Mouse (Mus musculus) embryonic facial prominence, embryonic 14.5 days (tissue): ENCODE measurements at regions not wholly inside any gene's neighbourhood (a gene's known extent, or its start where the extent isn't known, plus 50 kb on each side); places are given as distances from the start of the nearest gene placed in this dataset.

Experiments used
- ATAC-seq: fragments of 200-750 bp; cut with Nextera tagmentation; 2 replicates; pipeline ENCODE4 v1.8.0; 2017; ENCODE audit warnings: low read depth, moderate number of reproducible peaks, moderate TSS enrichment
- DNase-seq: peaks from one replicate; pipeline ENCODE4 v3.0.0-alpha.2; 2015; ENCODE audit warnings: low spot score
- H3K27ac ChIP-seq: fragments of 300-500 bp; sonication (generic); replicated peaks from 2 replicates; pipeline ENCODE4 v1.5.1; 2014; ENCODE audit warnings: low read depth, mild to moderate bottlenecking, low read length, moderate library complexity
- H3K27me3 ChIP-seq: fragments of 300-500 bp; sonication (generic); replicated peaks from 2 replicates; pipeline ENCODE4 v1.6.1; 2014; ENCODE audit warnings: low read length; ENCODE audit not compliant: control insufficient read depth, insufficient read depth
- H3K36me3 ChIP-seq: fragments of 300-500 bp; sonication (generic); 2 replicates; pipeline ENCODE4 v1.6.1; 2014; ENCODE audit warnings: low read length, mixed read lengths; ENCODE audit not compliant: control insufficient read depth, insufficient read depth
- H3K4me1 ChIP-seq: fragments of 300-500 bp; sonication (generic); 2 replicates; pipeline ENCODE4 v1.6.1; 2014; ENCODE audit warnings: antibody characterized with exemption, low read length; ENCODE audit not compliant: control insufficient read depth, insufficient read depth
- H3K4me2 ChIP-seq: fragments of 300-500 bp; sonication (generic); 2 replicates; pipeline ENCODE4 v1.6.1; 2014; ENCODE audit warnings: low read depth, mild to moderate bottlenecking, low read length, moderate library complexity, mixed read lengths
- H3K4me3 ChIP-seq: fragments of 300-500 bp; sonication (generic); 2 replicates; pipeline ENCODE4 v1.5.1; 2014; ENCODE audit warnings: low read depth, mild to moderate bottlenecking, low read length
- H3K9ac ChIP-seq: fragments of 300-500 bp; sonication (generic); 2 replicates; pipeline ENCODE4 v1.6.1; 2014; ENCODE audit warnings: low read depth, mild to moderate bottlenecking, low read length, moderate library complexity, mixed read lengths
- H3K9me3 ChIP-seq: fragments of 300-500 bp; sonication (generic); 2 replicates; pipeline ENCODE4 v1.6.1; 2016; ENCODE audit warnings: low read length; ENCODE audit not compliant: control insufficient read depth
- WGBS: fragments of 180-500 bp; shearing (Covaris S2); extraction: QIAGEN DNeasy Blood & Tissue Kit; methylation state at CpG from one replicate; pipeline ENCODE4 v1.1.7; 2014; 5-methylcytosine and 5-hydroxymethylcytosine counted together

DNA sequence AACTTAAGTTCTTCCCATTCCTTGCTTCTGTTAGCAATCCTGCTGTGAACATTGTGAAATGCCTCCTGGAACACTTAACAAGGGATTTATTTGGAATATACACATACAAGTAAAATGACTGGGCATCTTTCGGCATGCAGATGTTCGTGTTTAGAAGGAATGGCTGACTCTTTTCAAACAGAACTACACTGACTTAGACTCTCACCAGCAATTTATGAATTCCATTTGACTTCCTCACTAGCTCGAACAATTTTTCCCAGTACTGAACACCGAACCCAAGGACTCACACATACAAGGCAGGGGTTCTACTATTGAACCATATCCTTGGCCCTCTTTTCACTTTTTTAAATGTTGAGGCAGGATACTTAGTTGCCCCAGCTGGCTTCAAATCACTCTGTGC lies 412.4 kb upstream of the Tnp1 start:
- H3K9me3 ChIP-seq: no peaks in the 10 kb centered on the region
- 81% methylated on average over 4 of the region's 4 CpGs for WGBS
- ATAC-seq: no peak
- no peak overlapping the region for H3K27ac ChIP-seq
- H3K36me3 ChIP-seq: no peaks in the 10 kb centered on the region
- DNase-seq: no peak
- H3K4me3 ChIP-seq: no peak overlapping the region
- H3K4me2 ChIP-seq: no peak overlapping the region
- no peaks in the 10 kb centered on the region for H3K27me3 ChIP-seq
- H3K9ac ChIP-seq: no peak overlapping the region
- H3K4me1 ChIP-seq: no peaks in the 10 kb centered on the region

DNA sequence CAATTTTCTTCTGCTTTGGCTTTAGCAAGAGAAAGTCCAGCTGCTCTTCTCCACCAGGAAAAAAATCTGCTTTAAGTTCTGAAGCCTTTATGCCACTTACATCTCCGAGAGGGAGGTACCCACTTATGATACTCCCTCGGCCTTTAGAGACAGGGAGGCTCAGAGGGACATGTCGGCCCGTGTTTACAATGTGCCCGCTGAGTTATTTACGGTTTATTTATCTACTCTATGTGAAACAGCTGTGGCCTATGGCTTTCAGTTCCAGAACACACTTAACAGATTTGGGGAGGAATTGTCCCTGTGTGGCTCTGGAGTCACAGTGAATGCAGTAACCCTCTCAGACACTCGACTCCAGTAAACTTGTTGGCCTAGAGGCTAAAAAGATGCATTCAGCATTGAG lies 409.3 kb upstream of the Tnp1 start:
- DNase-seq (no peak), ATAC-seq (no peak)
- Histone ChIP-seq H3K27me3 (no peaks in the 10 kb centered on the region), H3K4me2 (no peak overlapping the region), H3K27ac (no peak overlapping the region), H3K4me1 (no peaks in the 10 kb centered on the region), H3K36me3 (no peaks in the 10 kb centered on the region), H3K9ac (no peak overlapping the region), H3K9me3 (no peaks in the 10 kb centered on the region), H3K4me3 (no peak overlapping the region)
- WGBS: 48% methylated on average over 7 of the region's 7 CpGs

DNA sequence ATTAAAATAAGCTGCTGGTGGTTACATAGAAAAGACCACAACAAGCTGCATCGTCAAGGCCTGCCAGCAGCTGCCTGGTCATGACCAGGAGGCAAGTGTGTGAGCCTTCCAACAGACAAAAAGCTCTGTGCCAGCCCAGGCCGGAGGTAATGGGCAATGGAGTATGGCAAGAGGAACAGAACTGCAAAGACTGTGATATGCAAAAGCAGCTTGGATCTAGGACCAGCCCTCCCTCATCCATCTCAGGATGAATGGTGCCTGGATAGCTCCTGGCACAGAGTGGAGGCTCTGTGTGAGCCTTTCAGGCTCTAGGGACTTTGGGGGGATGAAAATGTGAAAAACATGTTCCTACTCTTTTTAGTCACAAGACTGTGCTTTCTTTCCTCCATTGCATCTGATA lies 402.5 kb upstream of the Tnp1 start:
- H3K4me1 ChIP-seq: no peaks in the 10 kb centered on the region
- DNase-seq: no peak
- H3K36me3 ChIP-seq: no peaks in the 10 kb centered on the region
- ATAC-seq: no peak
- 61% methylated on average over 2 of the region's 2 CpGs for WGBS
- no peak overlapping the region for H3K27ac ChIP-seq
- H3K27me3 ChIP-seq: no peaks in the 10 kb centered on the region
- H3K9me3 ChIP-seq: no peaks in the 10 kb centered on the region
- no peak overlapping the region for H3K4me2 ChIP-seq
- no peak overlapping the region for H3K9ac ChIP-seq
- H3K4me3 ChIP-seq: no peak overlapping the region

DNA sequence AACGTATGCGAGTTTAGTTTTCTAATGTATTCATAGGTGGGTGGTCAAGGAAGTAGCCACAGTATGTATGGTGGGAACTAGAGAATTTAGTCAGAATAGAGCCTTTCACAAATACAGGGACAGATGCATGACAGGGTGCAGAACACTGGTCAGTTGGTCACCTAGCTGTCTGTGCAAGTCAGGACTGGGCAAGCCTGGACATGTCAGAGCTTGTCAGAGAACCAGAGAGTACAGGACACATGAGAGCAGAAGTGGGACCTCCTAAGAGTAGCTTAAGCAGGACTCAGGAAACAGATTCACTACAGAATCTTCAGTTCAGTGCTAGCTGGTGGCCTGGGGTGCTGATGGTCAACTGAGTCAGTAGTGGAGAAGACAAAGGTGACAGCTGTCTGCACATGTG lies 395.7 kb upstream of the Tnp1 start:
- H3K4me2 ChIP-seq: no peak overlapping the region
- H3K4me1 ChIP-seq: no peaks in the 10 kb centered on the region
- no peaks in the 10 kb centered on the region for H3K9me3 ChIP-seq
- no peak overlapping the region for H3K9ac ChIP-seq
- DNase-seq (no peak), ATAC-seq (no peak)
- H3K36me3 ChIP-seq: no peaks in the 10 kb centered on the region
- H3K4me3 ChIP-seq: no peak overlapping the region
- H3K27me3 ChIP-seq: no peaks in the 10 kb centered on the region
- 90% methylated on average over 2 of the region's 2 CpGs for whole genome bisulfite sequencing
- H3K27ac ChIP-seq: no peak overlapping the region

DNA sequence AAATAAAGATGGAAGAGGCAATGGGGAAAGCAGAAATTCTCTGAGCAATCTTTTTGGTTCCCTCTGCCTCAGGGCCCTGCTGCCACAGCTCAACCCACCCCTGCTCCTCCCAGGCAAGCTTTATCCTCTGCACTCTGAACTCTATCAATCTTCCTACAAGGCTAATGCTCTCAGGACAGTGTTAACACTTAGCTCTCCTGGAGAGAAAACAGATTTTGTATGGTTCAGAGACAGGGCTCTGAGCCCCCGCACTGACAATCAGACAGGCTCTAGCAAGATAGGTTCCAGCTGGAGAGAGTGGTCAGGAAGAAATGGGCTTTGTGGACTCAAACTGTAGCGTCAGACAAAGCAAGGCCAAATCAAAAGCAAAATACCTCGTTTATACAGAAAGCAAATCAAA lies 383.5 kb upstream of the Tnp1 start:
- Histone ChIP-seq H3K9me3 (no peaks in the 10 kb centered on the region), H3K27me3 (no peaks in the 10 kb centered on the region), H3K4me2 (no peak overlapping the region), H3K27ac (no peak overlapping the region), H3K4me1 (peaks cover 2% of the 10 kb centered on the region; the same call in 1 of the 2 replicates), H3K36me3 (no peaks in the 10 kb centered on the region), H3K4me3 (no peak overlapping the region), H3K9ac (no peak overlapping the region)
- ATAC-seq: no peak
- no peak for DNase-seq
- 48% methylated on average over 3 of the region's 3 CpGs for WGBS

DNA sequence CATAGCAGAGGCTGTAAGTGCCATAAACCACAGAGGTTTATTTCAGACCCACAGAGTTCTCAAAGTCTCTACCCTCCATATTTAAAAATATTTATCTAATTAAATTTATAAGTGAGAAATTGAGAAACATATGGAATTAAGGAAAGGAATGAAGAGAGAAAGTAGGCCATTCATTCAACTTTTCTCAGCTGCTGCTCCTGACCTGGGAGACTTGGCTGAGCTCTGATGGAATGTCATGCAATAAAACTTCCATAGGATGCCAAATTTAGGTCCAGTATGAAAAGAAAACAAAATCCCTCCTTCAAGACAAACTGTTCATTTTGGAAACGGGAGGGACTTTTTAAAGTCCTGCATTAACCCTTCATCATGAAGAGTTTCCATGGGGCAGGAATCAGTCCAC lies 379.3 kb upstream of the Tnp1 start:
- Histone ChIP-seq H3K36me3 (no peaks in the 10 kb centered on the region), H3K4me1 (peaks cover 4% of the 10 kb centered on the region; the same call in 1 of the 2 replicates), H3K27ac (peak overlapping the region; percentile 28; the same call in 1 of the 2 replicates), H3K9me3 (no peaks in the 10 kb centered on the region), H3K9ac (no peak overlapping the region), H3K4me3 (no peak overlapping the region), H3K27me3 (no peaks in the 10 kb centered on the region), H3K4me2 (no peak overlapping the region)
- DNase-seq (no peak), ATAC-seq (peak; percentile 33; the same call in 1 of the 2 replicates)
- WGBS: 38% methylated on average over 1 of the region's 1 CpGs

DNA sequence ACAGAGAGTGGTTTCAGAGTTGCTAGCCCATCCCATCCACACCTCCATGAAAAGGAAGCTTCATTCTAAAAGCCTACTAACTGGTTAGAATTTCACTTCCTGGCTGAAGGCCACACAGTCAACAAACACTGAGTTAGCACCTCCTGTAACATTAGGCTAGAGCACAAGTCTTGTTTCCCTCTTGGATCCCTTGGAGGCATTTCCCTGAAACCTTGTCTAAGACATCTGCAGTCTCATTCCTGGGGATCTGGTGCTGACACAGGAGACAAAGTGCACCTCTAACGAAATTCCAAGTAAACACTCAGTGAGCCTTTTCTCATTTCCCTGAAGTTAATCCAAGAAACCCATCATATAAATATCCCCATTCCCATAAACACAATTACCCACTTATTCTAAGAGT lies 378.8 kb upstream of the Tnp1 start:
- Histone ChIP-seq H3K4me1 (peaks cover 4% of the 10 kb centered on the region; the same call in 1 of the 2 replicates), H3K36me3 (no peaks in the 10 kb centered on the region), H3K27ac (peak overlapping the region; percentile 28; the same call in 1 of the 2 replicates), H3K9me3 (no peaks in the 10 kb centered on the region), H3K4me3 (no peak overlapping the region), H3K4me2 (no peak overlapping the region), H3K27me3 (no peaks in the 10 kb centered on the region), H3K9ac (no peak overlapping the region)
- 38% methylated on average over 1 of the region's 1 CpGs for WGBS
- ATAC-seq (peak; percentile 26; the same call in 1 of the 2 replicates), DNase-seq (peak; percentile 85)

DNA sequence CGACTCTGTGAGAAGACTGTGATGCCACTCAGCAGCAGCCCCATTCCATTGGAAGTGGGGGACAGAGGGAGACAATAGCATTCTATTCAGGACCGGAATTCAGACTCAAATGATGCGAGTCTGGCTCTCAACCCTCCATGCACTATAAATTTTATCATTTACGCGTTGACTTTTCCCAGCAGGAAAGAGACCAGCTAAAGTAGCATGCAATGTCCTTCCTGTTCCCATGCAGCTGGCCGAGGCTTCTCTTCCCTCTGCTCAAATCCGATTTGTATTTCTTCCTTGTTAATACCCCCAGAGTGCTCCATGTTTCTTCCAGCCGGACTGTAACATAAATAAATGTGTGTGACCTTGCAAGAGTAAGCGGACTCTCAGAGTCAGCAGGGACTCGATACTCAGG lies 376.4 kb upstream of the Tnp1 start:
- Histone ChIP-seq H3K4me3 (no peak overlapping the region), H3K27ac (no peak overlapping the region), H3K36me3 (no peaks in the 10 kb centered on the region), H3K27me3 (no peaks in the 10 kb centered on the region), H3K4me2 (no peak overlapping the region), H3K9me3 (no peaks in the 10 kb centered on the region), H3K4me1 (peaks cover 4% of the 10 kb centered on the region; the same call in 1 of the 2 replicates), H3K9ac (no peak overlapping the region)
- WGBS: 61% methylated on average over 10 of the region's 10 CpGs
- DNase-seq (no peak), ATAC-seq (no peak)

DNA sequence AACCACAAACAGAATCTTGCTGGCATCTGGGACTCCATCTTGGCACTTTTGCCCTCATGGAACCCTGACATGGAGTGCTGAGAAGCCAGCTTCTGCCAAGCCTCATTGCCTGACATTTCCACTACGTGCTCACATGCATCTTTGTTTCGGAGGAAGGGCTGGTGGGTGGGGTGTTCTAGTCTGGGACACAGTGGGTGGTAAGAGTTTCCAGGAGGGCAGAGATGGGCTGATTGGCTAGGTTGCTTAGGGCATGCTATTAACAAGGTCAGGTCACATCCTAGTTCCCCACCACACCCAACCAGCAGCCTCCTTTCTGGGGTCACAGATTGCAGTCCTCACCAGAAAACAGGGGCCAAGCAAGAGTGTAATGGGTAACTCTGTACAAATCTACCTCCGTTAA lies 374.3 kb upstream of the Tnp1 start:
- ATAC-seq (no peak), DNase-seq (no peak)
- 58% methylated on average over 3 of the region's 3 CpGs for WGBS

More for the DNA sequence above, 374.3 kb upstream of the Tnp1 start:
- Histone ChIP-seq H3K27me3 (no peaks in the 10 kb centered on the region), H3K9me3 (no peaks in the 10 kb centered on the region), H3K36me3 (no peaks in the 10 kb centered on the region), H3K4me2 (no peak overlapping the region), H3K9ac (no peak overlapping the region), H3K4me3 (no peak overlapping the region), H3K27ac (no peak overlapping the region), H3K4me1 (peaks cover 4% of the 10 kb centered on the region; the same call in 1 of the 2 replicates)
